Mouse (Mus musculus): ENCODE data around the gene Gns. TPM values are rescaled to one million over a fixed set of nuclear protein-coding genes. Genes with fewer than 3 reads are reported as not detected.

Gns gene
- polyA plus RNA-seq, 1 experiment from 2014 or later: 50.3 TPM

- H3K4me3 ChIP-seq (ENCODE audit: low read depth, low read length): peak overlapping the region; percentile 31; the same call in 1 of the 2 replicates
- H3K27me3 ChIP-seq (ENCODE audit: control insufficient read depth, insufficient read depth, low read length): peaks cover 15% of the 10 kb centered on the region
- peaks cover 10% of the 10 kb centered on the region; the same call in 1 of the 2 replicates for H3K4me1 ChIP-seq (ENCODE audit: control insufficient read depth, insufficient read depth, low read length)
- H3K9me3 ChIP-seq (ENCODE audit: control insufficient read depth, low read length): no peaks in the 10 kb centered on the region
- peak overlapping the region; percentile 84 for H3K4me2 ChIP-seq (ENCODE audit: low read depth, low read length)
- H3K9ac ChIP-seq (replicated peaks; ENCODE audit: low read depth, low read length): no peak overlapping the region
- H3K36me3 ChIP-seq (ENCODE audit: control insufficient read depth, insufficient read depth, low read length): no peaks in the 10 kb centered on the region
- ATAC-seq (ENCODE audit: low read depth): no peak
- H3K27ac ChIP-seq (ENCODE audit: low read depth, low read length): no peak overlapping the region
- WGBS: 38% methylated on average over 15 of the region's 15 CpGs
These were observed 13.1 kb upstream of the Gns start for GRCm38 (mm10) chr10:121351692-121352290.

- H3K27me3 ChIP-seq (ENCODE audit: control insufficient read depth, insufficient read depth, low read length): no peaks in the 10 kb centered on the region
- H3K4me2 ChIP-seq (ENCODE audit: low read depth, low read length): no peak overlapping the region
- no peak overlapping the region for H3K27ac ChIP-seq (ENCODE audit: low read depth, low read length)
- no peak overlapping the region for H3K9ac ChIP-seq (replicated peaks; ENCODE audit: low read depth, low read length)
- no peaks in the 10 kb centered on the region for H3K9me3 ChIP-seq (ENCODE audit: control insufficient read depth, low read length)
- H3K4me1 ChIP-seq (ENCODE audit: control insufficient read depth, insufficient read depth, low read length): no peaks in the 10 kb centered on the region
- ATAC-seq (ENCODE audit: low read depth): no peak
- 96% methylated on average over 2 of the region's 2 CpGs for WGBS
- no peak overlapping the region for H3K4me3 ChIP-seq (ENCODE audit: low read depth, low read length)
- H3K36me3 ChIP-seq (ENCODE audit: control insufficient read depth, insufficient read depth, low read length): no peaks in the 10 kb centered on the region
These were observed 4.5 kb upstream of the Gns start for GRCm38 (mm10) chr10:121360358-121360757.

GRCm38 (mm10) chr10:121363201-121363600 lies 1.7 kb upstream of the Gns start:
- Histone ChIP-seq H3K27ac (ENCODE audit: low read depth, low read length) (no peak overlapping the region), H3K9ac (replicated peaks; ENCODE audit: low read depth, low read length) (no peak overlapping the region), H3K4me1 (ENCODE audit: control insufficient read depth, insufficient read depth, low read length) (peaks cover 7% of the 10 kb centered on the region; the same call in 1 of the 2 replicates), H3K36me3 (ENCODE audit: control insufficient read depth, insufficient read depth, low read length) (no peaks in the 10 kb centered on the region), H3K4me2 (ENCODE audit: low read depth, low read length) (no peak overlapping the region), H3K9me3 (ENCODE audit: control insufficient read depth, low read length) (no peaks in the 10 kb centered on the region), H3K4me3 (ENCODE audit: low read depth, low read length) (no peak overlapping the region), H3K27me3 (ENCODE audit: control insufficient read depth, insufficient read depth, low read length) (no peaks in the 10 kb centered on the region)
- WGBS: 85% methylated on average over 8 of the region's 8 CpGs
- no peak for ATAC-seq (ENCODE audit: low read depth)

- Histone ChIP-seq H3K36me3 (ENCODE audit: control insufficient read depth, insufficient read depth, low read length) (no peaks in the 10 kb centered on the region), H3K27ac (ENCODE audit: low read depth, low read length) (no peak overlapping the region), H3K9ac (replicated peaks; ENCODE audit: low read depth, low read length) (peak overlapping the region; percentile 69; the same call in 1 of the 2 replicates), H3K4me1 (ENCODE audit: control insufficient read depth, insufficient read depth, low read length) (peaks cover 7% of the 10 kb centered on the region; the same call in 1 of the 2 replicates), H3K9me3 (ENCODE audit: control insufficient read depth, low read length) (no peaks in the 10 kb centered on the region), H3K4me2 (ENCODE audit: low read depth, low read length) (peak overlapping the region; percentile 85), H3K4me3 (ENCODE audit: low read depth, low read length) (peak overlapping the region; percentile 79), H3K27me3 (ENCODE audit: control insufficient read depth, insufficient read depth, low read length) (no peaks in the 10 kb centered on the region)
- WGBS: 30% methylated on average over 15 of the region's 15 CpGs
- ATAC-seq (ENCODE audit: low read depth): 0 out of 2 replicates have a peak, but pooled peaks have one; percentile 25
These were observed 584 bp upstream of the Gns start for GRCm38 (mm10) chr10:121364306-121364705.

GRCm38 (mm10) chr10:121365781-121366272 lies 937 bp downstream of the Gns start:
- no peak overlapping the region for H3K27ac ChIP-seq (ENCODE audit: low read depth, low read length)
- H3K36me3 ChIP-seq (ENCODE audit: control insufficient read depth, insufficient read depth, low read length): no peaks in the 10 kb centered on the region
- ATAC-seq (ENCODE audit: low read depth): no peak
- no peaks in the 10 kb centered on the region for H3K9me3 ChIP-seq (ENCODE audit: control insufficient read depth, low read length)
- H3K4me3 ChIP-seq (ENCODE audit: low read depth, low read length): peak overlapping the region; percentile 79
- peak overlapping the region; percentile 85 for H3K4me2 ChIP-seq (ENCODE audit: low read depth, low read length)
- peaks cover 7% of the 10 kb centered on the region; the same call in 1 of the 2 replicates for H3K4me1 ChIP-seq (ENCODE audit: control insufficient read depth, insufficient read depth, low read length)
- peak overlapping the region; percentile 69; the same call in 1 of the 2 replicates for H3K9ac ChIP-seq (replicated peaks; ENCODE audit: low read depth, low read length)
- WGBS: 20% methylated on average over 9 of the region's 9 CpGs
- no peaks in the 10 kb centered on the region for H3K27me3 ChIP-seq (ENCODE audit: control insufficient read depth, insufficient read depth, low read length)

GRCm38 (mm10) chr10:121367271-121367670 lies 2.4 kb downstream of the Gns start:
- no peak for ATAC-seq (ENCODE audit: low read depth)
- 89% methylated on average over 13 of the region's 13 CpGs for WGBS
- peaks cover 7% of the 10 kb centered on the region; the same call in 1 of the 2 replicates for H3K4me1 ChIP-seq (ENCODE audit: control insufficient read depth, insufficient read depth, low read length)
- H3K9ac ChIP-seq (replicated peaks; ENCODE audit: low read depth, low read length): no peak overlapping the region
- peaks cover 5% of the 10 kb centered on the region; the same call in 1 of the 2 replicates for H3K36me3 ChIP-seq (ENCODE audit: control insufficient read depth, insufficient read depth, low read length)
- no peak overlapping the region for H3K4me2 ChIP-seq (ENCODE audit: low read depth, low read length)
- no peak overlapping the region for H3K27ac ChIP-seq (ENCODE audit: low read depth, low read length)
- no peaks in the 10 kb centered on the region for H3K27me3 ChIP-seq (ENCODE audit: control insufficient read depth, insufficient read depth, low read length)
- H3K4me3 ChIP-seq (ENCODE audit: low read depth, low read length): no peak overlapping the region
- H3K9me3 ChIP-seq (ENCODE audit: control insufficient read depth, low read length): no peaks in the 10 kb centered on the region

- Histone ChIP-seq H3K9ac (replicated peaks; ENCODE audit: low read depth, low read length) (no peak overlapping the region), H3K9me3 (ENCODE audit: control insufficient read depth, low read length) (no peaks in the 10 kb centered on the region), H3K4me2 (ENCODE audit: low read depth, low read length) (no peak overlapping the region), H3K4me3 (ENCODE audit: low read depth, low read length) (no peak overlapping the region), H3K4me1 (ENCODE audit: control insufficient read depth, insufficient read depth, low read length) (peaks cover 7% of the 10 kb centered on the region; the same call in 1 of the 2 replicates), H3K36me3 (ENCODE audit: control insufficient read depth, insufficient read depth, low read length) (peaks cover 5% of the 10 kb centered on the region; the same call in 1 of the 2 replicates), H3K27me3 (ENCODE audit: control insufficient read depth, insufficient read depth, low read length) (no peaks in the 10 kb centered on the region), H3K27ac (ENCODE audit: low read depth, low read length) (no peak overlapping the region)
- no peak for ATAC-seq (ENCODE audit: low read depth)
- 88% methylated on average over 9 of the region's 9 CpGs for WGBS
These were observed 2.9 kb downstream of the Gns start for GRCm38 (mm10) chr10:121367780-121368179.

GRCm38 (mm10) chr10:121368783-121369465 lies 4.0 kb downstream of the Gns start:
- WGBS: 93% methylated on average over 18 of the region's 18 CpGs
- Histone ChIP-seq H3K4me1 (ENCODE audit: control insufficient read depth, insufficient read depth, low read length) (peaks cover 7% of the 10 kb centered on the region; the same call in 1 of the 2 replicates), H3K4me2 (ENCODE audit: low read depth, low read length) (no peak overlapping the region)

GRCm38 (mm10) chr10:121370777-121371176 lies 5.9 kb downstream of the Gns start:
- no peak overlapping the region for H3K9ac ChIP-seq (replicated peaks; ENCODE audit: low read depth, low read length)
- peaks cover 10% of the 10 kb centered on the region; the same call in 1 of the 2 replicates for H3K36me3 ChIP-seq (ENCODE audit: control insufficient read depth, insufficient read depth, low read length)
- H3K4me1 ChIP-seq (ENCODE audit: control insufficient read depth, insufficient read depth, low read length): peaks cover 5% of the 10 kb centered on the region; the same call in 1 of the 2 replicates
- H3K9me3 ChIP-seq (ENCODE audit: control insufficient read depth, low read length): no peaks in the 10 kb centered on the region
- H3K4me2 ChIP-seq (ENCODE audit: low read depth, low read length): no peak overlapping the region
- no peak for ATAC-seq (ENCODE audit: low read depth)
- H3K4me3 ChIP-seq (ENCODE audit: low read depth, low read length): no peak overlapping the region
- H3K27me3 ChIP-seq (ENCODE audit: control insufficient read depth, insufficient read depth, low read length): no peaks in the 10 kb centered on the region
- H3K27ac ChIP-seq (ENCODE audit: low read depth, low read length): no peak overlapping the region
- WGBS: 94% methylated on average over 6 of the region's 6 CpGs

More at GRCm38 (mm10) chr10:121368783-121369465, 4.0 kb downstream of the Gns start:
- Histone ChIP-seq H3K36me3 (ENCODE audit: control insufficient read depth, insufficient read depth, low read length) (peaks cover 5% of the 10 kb centered on the region; the same call in 1 of the 2 replicates), H3K9me3 (ENCODE audit: control insufficient read depth, low read length) (no peaks in the 10 kb centered on the region), H3K4me3 (ENCODE audit: low read depth, low read length) (no peak overlapping the region), H3K27ac (ENCODE audit: low read depth, low read length) (no peak overlapping the region), H3K27me3 (ENCODE audit: control insufficient read depth, insufficient read depth, low read length) (no peaks in the 10 kb centered on the region), H3K9ac (replicated peaks; ENCODE audit: low read depth, low read length) (no peak overlapping the region)
- ATAC-seq (ENCODE audit: low read depth): no peak
